Mouse (Mus musculus): Measurements from ENCODE around the gene Chil1.

Chil1 gene

DNA sequence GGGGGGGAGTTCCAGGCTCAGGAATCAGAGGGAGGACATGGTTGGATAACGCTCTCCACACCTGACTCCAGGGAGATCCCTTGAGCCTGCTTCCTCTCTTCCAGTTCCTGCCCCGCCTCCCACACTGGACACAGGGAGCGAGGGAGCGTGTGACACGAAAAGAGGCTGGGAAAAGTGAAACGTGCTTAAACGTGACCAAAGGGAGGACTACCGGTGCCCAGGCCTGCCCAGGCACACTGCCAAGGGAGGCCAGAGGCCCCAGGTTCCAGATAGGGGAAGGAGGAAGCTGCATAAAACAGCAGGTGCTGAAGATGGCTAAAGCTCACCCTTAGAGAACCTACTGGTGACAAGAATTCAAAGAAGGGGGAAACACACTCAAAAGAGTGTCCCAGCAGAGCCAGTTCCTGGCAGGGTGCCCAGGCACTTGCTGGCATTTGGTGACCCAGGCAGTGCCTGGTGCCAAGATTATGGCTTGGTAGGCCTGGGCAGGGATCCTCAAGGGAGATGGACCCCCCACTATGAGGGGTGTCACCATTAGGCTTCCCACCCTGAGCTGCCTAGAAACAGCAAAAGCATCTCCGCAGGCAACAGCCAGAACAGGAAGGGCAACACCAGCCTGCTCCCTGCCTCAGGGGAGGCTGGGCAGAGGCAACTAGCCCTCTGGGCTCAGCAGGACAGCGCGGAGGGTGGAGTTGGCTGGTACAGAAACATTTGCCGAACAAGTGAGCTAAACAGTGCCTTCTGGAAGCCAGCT lies 51.0 kb downstream of the Chil1 start:
- DNase-seq, result peak; percentile 77 to 79

DNA sequence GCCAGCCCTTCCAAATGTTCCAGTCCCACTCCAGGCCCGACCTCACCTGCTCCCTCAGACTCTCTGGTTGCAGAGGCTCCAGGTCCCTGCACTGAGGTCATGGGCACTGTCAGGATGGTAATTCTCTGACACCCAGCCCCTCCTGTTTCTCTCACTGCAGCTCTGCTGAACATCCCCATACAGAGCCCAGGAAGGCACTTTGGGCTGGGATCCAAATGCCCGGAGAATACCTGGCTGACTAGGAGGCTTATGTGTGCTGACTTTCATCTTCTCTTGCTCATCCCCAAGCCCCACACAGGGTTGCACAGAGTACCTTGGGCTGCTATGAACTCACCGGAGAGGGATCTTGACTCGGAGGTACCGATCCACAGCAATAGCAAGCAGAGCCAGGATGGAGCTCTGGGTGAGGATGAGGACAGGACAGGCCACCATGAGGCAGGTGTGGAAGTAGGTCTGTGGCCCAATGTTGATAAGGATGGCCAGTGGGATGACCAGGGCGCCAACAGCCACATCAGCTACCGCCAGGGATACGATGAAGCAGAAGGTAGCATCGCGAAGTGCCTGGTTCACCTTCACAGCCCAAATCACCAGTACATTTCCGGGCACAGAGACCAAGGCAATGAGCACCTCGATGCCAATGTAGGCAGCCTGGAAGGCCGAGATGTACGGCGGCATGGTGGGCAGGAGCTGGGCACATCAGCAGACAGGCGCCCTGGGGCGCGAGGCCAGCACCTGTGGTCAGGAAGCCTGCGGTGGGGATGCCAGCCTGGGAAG lies 51.9 kb downstream of the Chil1 start:
- peak; percentile 63 to 74 for DNase-seq

DNA sequence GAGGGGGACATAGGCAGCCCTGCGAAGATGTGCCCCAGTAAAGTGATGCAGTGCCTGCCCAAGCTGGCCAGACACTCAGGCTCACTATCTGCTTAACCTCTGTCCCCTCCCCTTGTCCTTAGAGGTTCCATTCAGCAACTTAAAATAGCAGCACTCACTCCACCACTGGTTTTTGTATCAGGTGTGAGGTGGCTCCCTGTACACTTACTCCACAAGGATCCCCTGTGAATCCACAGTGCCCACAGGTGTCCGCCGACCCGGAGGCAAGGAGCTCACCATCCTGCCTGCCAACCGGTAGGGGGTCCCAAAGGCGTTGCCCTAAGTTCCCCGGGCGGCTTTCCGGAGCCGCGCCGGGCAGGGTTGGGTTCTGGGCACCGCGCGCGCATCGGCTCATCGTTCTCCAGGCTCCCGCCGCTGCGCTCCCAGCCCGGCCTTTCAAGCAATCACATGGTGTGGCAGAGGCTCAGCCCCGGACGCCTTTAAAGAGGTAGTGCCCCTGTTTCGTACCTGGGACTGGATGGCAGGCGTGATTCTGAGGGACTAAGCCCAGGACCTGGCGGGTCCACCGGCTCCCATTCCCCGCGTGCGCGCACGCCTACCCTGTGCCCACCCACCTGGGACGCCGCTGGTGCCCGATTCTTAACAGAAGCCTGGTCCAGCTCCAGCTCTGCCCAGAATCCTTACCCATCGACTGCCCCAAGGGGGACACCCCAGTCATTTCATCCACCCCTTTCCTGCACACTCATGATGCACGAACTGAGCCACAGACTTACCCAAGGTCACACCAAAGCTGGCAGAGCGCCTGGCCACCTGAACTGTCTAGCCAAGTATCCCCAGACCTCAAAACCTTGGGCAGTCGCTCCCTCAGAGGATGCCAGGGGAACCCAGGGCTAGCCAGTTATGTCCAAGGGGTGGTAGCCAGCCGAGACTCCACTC lies 52.7 kb downstream of the Chil1 start:
- peak; percentile 85 to 86 for DNase-seq

DNA sequence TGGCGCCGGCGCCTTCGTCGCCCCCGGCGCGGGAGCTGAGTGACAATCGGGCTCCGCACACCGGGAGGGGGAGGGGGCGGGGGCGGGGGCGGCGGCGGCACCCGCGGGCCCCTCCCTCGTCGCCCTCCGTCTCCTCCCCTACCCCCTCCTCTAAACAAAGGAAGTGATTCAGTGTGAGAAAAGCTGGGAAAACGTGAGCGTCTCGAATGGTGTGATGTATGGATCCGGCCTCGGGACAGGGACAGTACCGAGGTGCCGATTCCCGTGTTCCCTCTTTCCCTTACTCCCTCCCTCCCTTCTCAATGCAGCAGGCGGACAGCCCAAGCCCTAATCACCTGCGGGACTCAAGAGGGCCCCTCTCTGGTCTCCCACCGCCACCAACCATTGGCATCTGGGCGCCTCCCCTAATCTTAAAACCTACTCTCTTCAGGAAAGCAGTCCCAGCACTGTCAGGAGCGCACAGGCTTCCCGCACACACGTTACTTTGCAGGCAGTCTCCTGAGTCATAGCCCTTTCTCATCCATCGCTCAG lies 53.5 kb downstream of the Chil1 start, which contains the start of gene Adora1:
TSS of gene Adora1 (minus strand) at position 41 of the 531 bp plus-strand sequence.
- DNase-seq, result no peak

DNA sequence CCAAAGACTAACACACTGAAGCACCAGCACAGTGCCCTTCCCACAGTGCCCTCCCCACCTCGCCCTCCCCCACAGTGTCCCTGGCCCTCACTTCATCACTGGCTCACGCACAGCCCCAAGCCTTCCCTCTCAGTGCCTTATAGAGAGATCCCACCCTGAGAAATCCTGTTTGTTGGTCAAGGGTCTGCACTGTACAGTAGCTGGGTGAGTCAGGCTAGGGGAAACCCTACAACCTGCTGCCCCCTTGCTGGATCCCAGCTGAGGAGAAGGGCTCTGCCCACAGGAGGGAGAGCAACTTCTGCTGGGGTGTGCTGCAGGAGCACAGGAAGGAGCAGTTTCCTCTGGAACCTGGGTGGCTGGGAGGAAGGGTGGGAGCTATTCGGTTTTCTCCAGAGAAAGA lies 54.2 kb downstream of the Chil1 start:
- DNase-seq, result no peak

DNA sequence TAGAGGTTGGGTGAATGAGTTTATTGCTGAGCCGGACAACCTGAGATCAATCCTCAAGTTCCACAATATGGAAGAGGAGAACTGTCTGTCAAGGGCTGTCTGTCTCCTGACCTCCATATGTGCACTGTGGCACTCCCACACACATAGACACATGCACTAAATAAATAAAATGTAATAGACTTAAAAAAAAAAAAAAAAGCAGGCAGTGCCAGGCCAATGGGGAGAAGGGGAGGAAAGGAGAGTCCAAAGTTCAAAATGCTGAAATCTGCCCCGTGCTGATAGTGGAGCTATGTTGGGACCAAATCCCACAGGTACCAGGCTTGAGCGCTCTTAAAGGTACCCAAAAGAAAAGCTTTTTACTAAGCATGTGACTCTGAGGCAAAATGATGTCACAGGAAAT lies 55.5 kb downstream of the Chil1 start:
- no peak for DNase-seq
